9 mouse cellular contexts compared by ENCODE assay signal in genomic region chr1:92936467-92936866, GRCm38 (mm10). TPM values are rescaled to one million over a fixed set of nuclear protein-coding genes. Genes with fewer than 3 reads are reported as not detected.
DNase-seq lines count a peak whose midpoint lies in the region; ATAC-seq lines count a peak whose summit lies in the region.
"Had no signal": no experiment of that assay in that cellular context is flagged by ENCODE, and none has a peak within 500 bp of the region (broad histone marks: within the 10 kb centered on the region; RNA-seq: fewer than 3 reads in every experiment).

No protein-coding gene starts in this region.

- ATAC-seq in limb, embryonic 13.5 days (ENCODE audit: low FRiP score, low read depth): no peak
- no peak for ATAC-seq in intestine, embryonic 16.5 days
- ATAC-seq in monocyte, adult 5-6 weeks (replicated peaks; ENCODE audit: insufficient number of reproducible peaks, low FRiP score, low TSS enrichment, poor library complexity, severe bottlenecking): no peak

- DNase-seq in limb, embryonic 10.5 days (ENCODE audit: low spot score): no peak
- no peak for DNase-seq in midbrain, embryonic 10.5 days (ENCODE audit: low spot score)
- DNase-seq in testis, postnatal 14 days (ENCODE audit: low spot score): peak; percentile 42
- no peak for DNase-seq in thymus, postnatal 25 days
- no peak for DNase-seq in retina, embryonic 14.5 days (ENCODE audit: low spot score)
- DNase-seq: thymus, adult 2 months had no signal

- no peaks in the 10 kb centered on the region for H3K27me3 ChIP-seq in limb, embryonic 13.5 days
- no peaks in the 10 kb centered on the region for H3K27me3 ChIP-seq in limb, embryonic 10.5 days (ENCODE audit: low read depth, poor library complexity, severe bottlenecking)
- no peaks in the 10 kb centered on the region for H3K27me3 ChIP-seq in intestine, embryonic 16.5 days (replicated peaks; ENCODE audit: control insufficient read depth, insufficient read depth, low read length)
- no peaks in the 10 kb centered on the region for H3K27me3 ChIP-seq in midbrain, embryonic 10.5 days (ENCODE audit: low read depth, poor library complexity, severe bottlenecking)

- no peak overlapping the region for H3K9ac ChIP-seq in limb, embryonic 13.5 days
- peak overlapping the region; percentile 52 for H3K9ac ChIP-seq in intestine, embryonic 16.5 days (ENCODE audit: low read depth, low read length)

- H3K4me1 ChIP-seq in limb, embryonic 13.5 days: peaks cover 21% of the 10 kb centered on the region
- peaks cover 22% of the 10 kb centered on the region for H3K4me1 ChIP-seq in limb, embryonic 10.5 days
- peaks cover 28% of the 10 kb centered on the region for H3K4me1 ChIP-seq in intestine, embryonic 16.5 days (ENCODE audit: control insufficient read depth, insufficient read depth, low read length)
- peaks cover 36% of the 10 kb centered on the region for H3K4me1 ChIP-seq in midbrain, embryonic 10.5 days

- 91% methylated on average over 3 of the region's 3 CpGs for WGBS in limb, embryonic 13.5 days
- 91% methylated on average over 3 of the region's 3 CpGs for WGBS in limb, embryonic 10.5 days
- 61% methylated on average over 3 of the region's 3 CpGs for WGBS in intestine, embryonic 16.5 days
- 84% methylated on average over 3 of the region's 3 CpGs for WGBS in midbrain, embryonic 10.5 days

- H3K27ac ChIP-seq in limb, embryonic 13.5 days: no peak overlapping the region
- no peak overlapping the region for H3K27ac ChIP-seq in limb, embryonic 10.5 days
- peak overlapping the region; percentile 38; the same call in 1 of the 2 replicates for H3K27ac ChIP-seq in intestine, embryonic 16.5 days (ENCODE audit: low read length)
- H3K27ac ChIP-seq in midbrain, embryonic 10.5 days (replicated peaks): no peak overlapping the region

- no peaks in the 10 kb centered on the region for H3K9me3 ChIP-seq in limb, embryonic 13.5 days
- H3K9me3 ChIP-seq in limb, embryonic 10.5 days (replicated peaks): 0 out of 2 replicates have a peak, but pooled peaks cover 2% of the 10 kb centered on the region
- no peaks in the 10 kb centered on the region for H3K9me3 ChIP-seq in intestine, embryonic 16.5 days (ENCODE audit: control insufficient read depth, low read length)
- H3K9me3 ChIP-seq in midbrain, embryonic 10.5 days (replicated peaks): no peaks in the 10 kb centered on the region; the same call in 1 of the 2 replicates

- peaks cover 34% of the 10 kb centered on the region for H3K36me3 ChIP-seq in limb, embryonic 13.5 days
- peaks cover 42% of the 10 kb centered on the region for H3K36me3 ChIP-seq in limb, embryonic 10.5 days
- peaks cover 7% of the 10 kb centered on the region; the same call in 1 of the 2 replicates for H3K36me3 ChIP-seq in intestine, embryonic 16.5 days (ENCODE audit: control insufficient read depth, insufficient read depth, low read length)
- H3K36me3 ChIP-seq in midbrain, embryonic 10.5 days: peaks cover 40% of the 10 kb centered on the region

- H3K4me2 ChIP-seq in limb, embryonic 13.5 days (replicated peaks): peak overlapping the region; percentile 75
- H3K4me2 ChIP-seq in intestine, embryonic 16.5 days (ENCODE audit: low read depth, low read length): peak overlapping the region; percentile 89; the same call in 1 of the 2 replicates

- no peak overlapping the region for H3K4me3 ChIP-seq in limb, embryonic 13.5 days
- no peak overlapping the region for H3K4me3 ChIP-seq in limb, embryonic 10.5 days
- H3K4me3 ChIP-seq in intestine, embryonic 16.5 days (ENCODE audit: low read length): no peak overlapping the region
- peak overlapping the region; percentile 82 for H3K4me3 ChIP-seq in midbrain, embryonic 10.5 days

RNA-seq across cellular contexts. Expression of gene Capn10, which starts 2.3 kb away (rescaled TPM):
- 32.3 and 35.2 TPM in 2 replicates for polyA plus RNA-seq in limb, embryonic 13.5 days (2015; fragmentation: Nextera tagmentation; extraction: Ambion mirVana)
- polyA plus RNA-seq in limb, embryonic 10.5 days (2016; fragmentation: Nextera tagmentation; extraction: Ambion mirVana): 38.4 and 42.1 TPM in 2 replicates
- 31.1 and 32.1 TPM in 2 replicates for polyA plus RNA-seq in intestine, embryonic 16.5 days (2015; fragmentation: Nextera tagmentation; extraction: Ambion mirVana)
- polyA plus RNA-seq in midbrain, embryonic 10.5 days (2016; fragmentation: Nextera tagmentation; extraction: Ambion mirVana): 43.1 and 50.8 TPM in 2 replicates
- total RNA-seq in monocyte, adult 5-6 weeks (2017): 4.0 to 10.1 TPM (median 7.1 TPM) in 3 replicates

RNA-seq across cellular contexts. Expression of gene Gpr35, which starts 14.2 kb away (rescaled TPM):
- polyA plus RNA-seq in limb, embryonic 13.5 days (2015; fragmentation: Nextera tagmentation; extraction: Ambion mirVana): 0.20 and 0.56 TPM in 2 replicates
- 0.13 and 0.35 TPM in 2 replicates for polyA plus RNA-seq in limb, embryonic 10.5 days (2016; fragmentation: Nextera tagmentation; extraction: Ambion mirVana)
- 8.4 and 11.5 TPM in 2 replicates for polyA plus RNA-seq in intestine, embryonic 16.5 days (2015; fragmentation: Nextera tagmentation; extraction: Ambion mirVana)
- 0.36 and 0.39 TPM in 2 replicates for polyA plus RNA-seq in midbrain, embryonic 10.5 days (2016; fragmentation: Nextera tagmentation; extraction: Ambion mirVana)
- 56.2 to 58.9 TPM (median 58.5 TPM) in 3 replicates for total RNA-seq in monocyte, adult 5-6 weeks (2017)

RNA-seq across cellular contexts. Expression of gene Rnpepl1, which starts 25.9 kb away (rescaled TPM):
- 33.3 and 33.4 TPM in 2 replicates for polyA plus RNA-seq in limb, embryonic 13.5 days (2015; fragmentation: Nextera tagmentation; extraction: Ambion mirVana)
- polyA plus RNA-seq in limb, embryonic 10.5 days (2016; fragmentation: Nextera tagmentation; extraction: Ambion mirVana): 29.6 and 31.8 TPM in 2 replicates
- 14.3 and 22.2 TPM in 2 replicates for polyA plus RNA-seq in intestine, embryonic 16.5 days (2015; fragmentation: Nextera tagmentation; extraction: Ambion mirVana)
- 20.1 and 22.9 TPM in 2 replicates for polyA plus RNA-seq in midbrain, embryonic 10.5 days (2016; fragmentation: Nextera tagmentation; extraction: Ambion mirVana)
- total RNA-seq in monocyte, adult 5-6 weeks (2017): 17.1 to 31.1 TPM (median 26.0 TPM) in 3 replicates

RNA-seq across cellular contexts. Expression of gene Dusp28, which starts 29.7 kb away (rescaled TPM):
- polyA plus RNA-seq in limb, embryonic 13.5 days (2015; fragmentation: Nextera tagmentation; extraction: Ambion mirVana): 11.9 and 12.4 TPM in 2 replicates
- 8.8 TPM in 2 replicates for polyA plus RNA-seq in limb, embryonic 10.5 days (2016; fragmentation: Nextera tagmentation; extraction: Ambion mirVana)
- polyA plus RNA-seq in intestine, embryonic 16.5 days (2015; fragmentation: Nextera tagmentation; extraction: Ambion mirVana): 13.3 and 14.3 TPM in 2 replicates
- polyA plus RNA-seq in midbrain, embryonic 10.5 days (2016; fragmentation: Nextera tagmentation; extraction: Ambion mirVana): 14.0 and 14.7 TPM in 2 replicates
- total RNA-seq in monocyte, adult 5-6 weeks (2017): 2.0 to 2.8 TPM in 2 of 3 replicates, not detected in the other

RNA-seq across cellular contexts. Expression of gene Ankmy1, which starts 33.8 kb away (rescaled TPM):
- 0.36 and 0.43 TPM in 2 replicates for polyA plus RNA-seq in limb, embryonic 13.5 days (2015; fragmentation: Nextera tagmentation; extraction: Ambion mirVana)
- 0.29 and 0.36 TPM in 2 replicates for polyA plus RNA-seq in limb, embryonic 10.5 days (2016; fragmentation: Nextera tagmentation; extraction: Ambion mirVana)
- polyA plus RNA-seq in intestine, embryonic 16.5 days (2015; fragmentation: Nextera tagmentation; extraction: Ambion mirVana): 0.06 and 0.13 TPM in 2 replicates
- 0.30 and 0.35 TPM in 2 replicates for polyA plus RNA-seq in midbrain, embryonic 10.5 days (2016; fragmentation: Nextera tagmentation; extraction: Ambion mirVana)
- total RNA-seq in monocyte, adult 5-6 weeks (2017): 0.49 TPM in 1 of 3 replicates, not detected in the others
